Mouse (Mus musculus): Measurements from ENCODE around the gene Cat. TPM values are rescaled to one million over a fixed set of nuclear protein-coding genes. Genes with fewer than 3 reads are reported as not detected.

Cat gene
- total and polyA plus RNA-seq, 3 experiments = 29.8 to 84.7 (median 45.0) TPM

GRCm38 (mm10) chr2:103459069-103459468, 25.9 kb downstream of the Cat start:
- no peak overlapping the region for H3K27ac ChIP-seq (ENCODE audit: insufficient read depth, low read depth)
- dilution Hi-C loops (cut with MboI; ENCODE audit: extremely low pct_ligation_motif_present, extremely low pct_unique_long_range_greater_than_20kb, low sequenced_read_pairs) = no loop called here

GRCm38 (mm10) chr2:103457628-103458027, 27.3 kb downstream of the Cat start:
- Histone ChIP-seq H3K4me3 (replicated peaks in 1 of 3; ENCODE audit: low read depth in 2 of 3, low read length in 2 of 3, poor library complexity in 1 of 3) (no peak overlapping the region), H3K4me1 (ENCODE audit: control insufficient read depth in 1 of 2, insufficient read depth in 2 of 2) (peaks cover 0 to 7% of the 10 kb centered on the region in 2 experiments; a peak in 1 of 4 replicates), H3K9ac (ENCODE audit: insufficient read depth, low read depth) (no peak overlapping the region), H3K79me2 (replicated peaks; ENCODE audit: control insufficient read depth, extremely low read depth, insufficient read depth, poor library complexity, severe bottlenecking) (no peaks in the 10 kb centered on the region), H3K4me2 (ENCODE audit: insufficient read depth, low read depth, poor library complexity, severe bottlenecking) (no peak overlapping the region), H3K9me3 (replicated peaks; ENCODE audit: low read length) (no peaks in the 10 kb centered on the region), H3K27me3 (replicated peaks) (no peaks in the 10 kb centered on the region), H3K27ac (ENCODE audit: insufficient read depth, low read depth) (no peak overlapping the region), H3K36me3 (replicated peaks in 1 of 2; ENCODE audit: control insufficient read depth in 1 of 2, insufficient read depth in 1 of 2, low read length in 1 of 2) (peaks cover 48 to 95% of the 10 kb centered on the region in 2 experiments)
- in situ Hi-C loops (cut with MboI; ENCODE audit: low pct_ligation_motif_present, low pct_unique_long_range_greater_than_20kb, low sequenced_read_pairs) = loop anchor here (25.0 kb wide), 2 partner anchors 255 to 530 kb away; no protein-coding TSS in a partner anchor
- TF ChIP-seq UBTF (IDR thresholded peaks at IDR 0.05; ENCODE audit: low read depth, low read length) = no peak
- TF ChIP-seq NELFE (IDR thresholded peaks at IDR 0.05; ENCODE audit: low read depth, low read length) = no peak
- TF ChIP-seq RCOR1 (conservative IDR thresholded peaks at IDR 0.05; ENCODE audit: low read depth, low read length) = no peak
- no peak for TF ChIP-seq ZC3H11A (IDR thresholded peaks at IDR 0.05; ENCODE audit: low read depth, low read length)
- no peak for TF ChIP-seq USF2 (conservative IDR thresholded peaks at IDR 0.05; ENCODE audit: low read depth, low read length)
- no peak for TF ChIP-seq JUN (IDR thresholded peaks at IDR 0.05; ENCODE audit: insufficient read depth, low read depth, low read length)
- no peak for TF ChIP-seq NRF1 (IDR thresholded peaks at IDR 0.05; ENCODE audit: low read depth, low read length)
- no peak for TF ChIP-seq MAZ (IDR thresholded peaks at IDR 0.05; ENCODE audit: low read depth, low read length)
- dilution Hi-C loops (cut with MboI; ENCODE audit: extremely low pct_ligation_motif_present, extremely low pct_unique_long_range_greater_than_20kb, low sequenced_read_pairs) = no loop called here
- no peak for DNase-seq (ENCODE audit: extremely low read depth)

More at GRCm38 (mm10) chr2:103459069-103459468, 25.9 kb downstream of the Cat start:
- TF ChIP-seq MEF2A (IDR thresholded peaks at IDR 0.05; ENCODE audit: borderline replicate concordance, low read depth, low read length) (no peak), GABPA (IDR thresholded peaks at IDR 0.05; ENCODE audit: insufficient replicate concordance, low read depth, low read length) (no peak), MAFK (IDR thresholded peaks at IDR 0.05; ENCODE audit: insufficient replicate concordance, low read length) (no peak), MAX (IDR thresholded peaks at IDR 0.05; ENCODE audit: low read length) (no peak), ELF1 (IDR thresholded peaks at IDR 0.05; ENCODE audit: low read depth, low read length) (no peak), JUN (IDR thresholded peaks at IDR 0.05; ENCODE audit: insufficient read depth, low read depth, low read length) (no peak), PAX5 (IDR thresholded peaks at IDR 0.05; ENCODE audit: low read length) (no peak), TBP (conservative IDR thresholded peaks at IDR 0.05; ENCODE audit: low read depth, low read length) (no peak)
- H3K9me3 ChIP-seq (replicated peaks; ENCODE audit: low read length) = no peaks in the 10 kb centered on the region
- H3K4me2 ChIP-seq (ENCODE audit: insufficient read depth, low read depth, poor library complexity, severe bottlenecking) = no peak overlapping the region
- H3K27me3 ChIP-seq (replicated peaks) = no peaks in the 10 kb centered on the region
- H3K4me1 ChIP-seq (ENCODE audit: control insufficient read depth in 1 of 2, insufficient read depth in 2 of 2) = peaks cover 0 to 7% of the 10 kb centered on the region in 2 experiments; a peak in 1 of 4 replicates
- in situ Hi-C loops (cut with MboI; ENCODE audit: low pct_ligation_motif_present, low pct_unique_long_range_greater_than_20kb, low sequenced_read_pairs) = loop anchor here (25.0 kb wide), 2 partner anchors 253 to 528 kb away; no protein-coding TSS in a partner anchor
- no peak overlapping the region for H3K4me3 ChIP-seq (replicated peaks in 1 of 3; ENCODE audit: low read depth in 2 of 3, low read length in 2 of 3, poor library complexity in 1 of 3)
- DNase-seq (ENCODE audit: extremely low read depth) = no peak
- H3K36me3 ChIP-seq (replicated peaks in 1 of 2; ENCODE audit: control insufficient read depth in 1 of 2, insufficient read depth in 1 of 2, low read length in 1 of 2) = peaks cover 55 to 94% of the 10 kb centered on the region in 2 experiments
- no peaks in the 10 kb centered on the region for H3K79me2 ChIP-seq (replicated peaks; ENCODE audit: control insufficient read depth, extremely low read depth, insufficient read depth, poor library complexity, severe bottlenecking)
- H3K9ac ChIP-seq (ENCODE audit: insufficient read depth, low read depth) = no peak overlapping the region
